Mouse (Mus musculus): ENCODE data around the gene Sh3pxd2b. TPM values are rescaled to one million over a fixed set of nuclear protein-coding genes. Genes with fewer than 3 reads are reported as not detected.
"Not testable (repeated sequence)": the region's sequence is repeated elsewhere in the genome, so short reads cannot be mapped to it uniquely, and the experiment has no call there.

Gene Sh3pxd2b
- polyA plus RNA-seq (2014; fragmentation: Nextera tagmentation; extraction: Ambion mirVana): 23.7 TPM in 2 replicates

- ATAC-seq (ENCODE audit: insufficient read depth, low FRiP score, low TSS enrichment) (peak; percentile 71), DNase-seq (ENCODE audit: low spot score) (peak; percentile 73)
- peaks cover 13% of the 10 kb centered on the region; the same call in 1 of the 2 replicates for H3K4me1 ChIP-seq (ENCODE audit: control insufficient read depth, insufficient read depth, low read length)
- peak within 1 kb of the TSS; percentile 62 for H3K4me2 ChIP-seq (ENCODE audit: low read depth)
- peak within 1 kb of the TSS; percentile 89 for H3K4me3 ChIP-seq (ENCODE audit: low read depth, low read length)
- 1% methylated on average over 65 of the region's 86 CpGs for WGBS
- no peaks in the 10 kb centered on the region; the same call in 1 of the 2 replicates for H3K36me3 ChIP-seq (ENCODE audit: control insufficient read depth, insufficient read depth, low read length)
- no peaks in the 10 kb centered on the region for H3K9me3 ChIP-seq (ENCODE audit: control insufficient read depth, low read length)
- no peaks in the 10 kb centered on the region for H3K27me3 ChIP-seq (ENCODE audit: control insufficient read depth, insufficient read depth, low read length)
- H3K9ac ChIP-seq (ENCODE audit: low read length): peak within 1 kb of the TSS; percentile 97
- peak within 1 kb of the TSS; percentile 88 for H3K27ac ChIP-seq (ENCODE audit: low read depth, low read length)
Observed at GRCm38 (mm10) chr11:32347607-32348432, at the start of gene Sh3pxd2b. Sh3pxd2b (plus strand) TSS chr11:32347820.

GRCm38 (mm10) chr11:32297866-32298531, 49.6 kb upstream of the Sh3pxd2b start:
- Histone ChIP-seq H3K27me3 (ENCODE audit: control insufficient read depth, insufficient read depth, low read length) (no peaks in the 10 kb centered on the region), H3K4me3 (ENCODE audit: low read depth, low read length) (no peak overlapping the region), H3K9me3 (ENCODE audit: control insufficient read depth, low read length) (no peaks in the 10 kb centered on the region), H3K9ac (ENCODE audit: low read length) (no peak overlapping the region), H3K4me1 (ENCODE audit: control insufficient read depth, insufficient read depth, low read length) (no peaks in the 10 kb centered on the region), H3K36me3 (ENCODE audit: control insufficient read depth, insufficient read depth, low read length) (no peaks in the 10 kb centered on the region), H3K27ac (ENCODE audit: low read depth, low read length) (no peak overlapping the region), H3K4me2 (ENCODE audit: low read depth) (no peak overlapping the region)
- DNase-seq (ENCODE audit: low spot score) (no peak), ATAC-seq (ENCODE audit: insufficient read depth, low FRiP score, low TSS enrichment) (no peak)
- WGBS: 89% methylated on average over 1 of the region's 1 CpGs

DNA sequence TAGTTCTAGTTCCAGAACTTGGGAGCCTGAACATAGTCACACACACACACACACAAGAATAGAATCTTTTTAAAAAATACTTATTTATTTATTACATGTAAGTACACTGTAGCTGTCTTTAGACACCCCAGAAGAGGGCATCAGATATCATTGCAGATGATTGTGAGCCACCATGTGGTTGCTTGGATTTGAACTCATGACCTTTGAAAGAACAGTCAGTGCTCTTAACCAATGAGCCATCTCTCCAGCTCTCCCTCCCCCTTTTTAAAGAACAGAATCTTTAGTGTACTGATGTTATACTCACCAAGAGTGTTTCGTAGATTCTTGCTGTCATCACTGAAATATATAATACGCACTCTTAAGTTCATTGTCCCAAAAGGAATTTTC, 49.1 kb upstream of the Sh3pxd2b start:
- no peak for ATAC-seq (ENCODE audit: insufficient read depth, low FRiP score, low TSS enrichment)

DNA sequence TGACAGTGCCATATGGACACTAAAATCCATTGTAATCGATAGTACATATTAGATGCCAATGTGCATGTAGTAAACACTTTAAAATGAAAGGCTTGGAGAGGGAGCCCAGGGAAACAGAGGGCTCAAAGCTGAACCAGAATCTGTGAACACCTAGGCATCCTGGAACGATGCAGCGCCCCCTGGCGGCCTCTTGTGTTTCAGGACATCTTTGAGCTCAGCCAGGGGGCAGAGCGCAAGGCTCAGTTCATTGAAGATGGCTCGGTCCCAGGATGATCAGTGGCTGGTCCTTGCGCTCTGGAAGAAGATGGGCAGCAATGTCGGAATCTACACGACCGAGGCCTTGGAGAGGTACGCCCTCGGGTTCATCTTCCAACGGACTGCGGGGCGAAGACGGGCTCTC, 47.8 kb upstream of the Sh3pxd2b start, which contains the start of gene Hbq1a:
Hbq1a (plus strand) TSS at position 205 of the 400 bp plus-strand sequence.
- H3K36me3 ChIP-seq (ENCODE audit: control insufficient read depth, insufficient read depth, low read length); H3K27me3 ChIP-seq (ENCODE audit: control insufficient read depth, insufficient read depth, low read length); H3K9ac ChIP-seq (ENCODE audit: low read length); H3K27ac ChIP-seq (ENCODE audit: low read depth, low read length); H3K4me3 ChIP-seq (ENCODE audit: low read depth, low read length); H3K4me1 ChIP-seq (ENCODE audit: control insufficient read depth, insufficient read depth, low read length); H3K9me3 ChIP-seq (ENCODE audit: control insufficient read depth, low read length): not testable (repeated sequence)
- H3K4me2 ChIP-seq (ENCODE audit: low read depth): peak within 1 kb of the TSS; percentile 27; the same call in 1 of the 2 replicates
- WGBS: 5% methylated on average over 16 of the region's 16 CpGs
- ATAC-seq (ENCODE audit: insufficient read depth, low FRiP score, low TSS enrichment) (peak; percentile 48; the same call in 1 of the 2 replicates), DNase-seq (ENCODE audit: low spot score) (peak; percentile 64)

More for the DNA sequence above, 49.1 kb upstream of the Sh3pxd2b start:
- no peak overlapping the region for H3K4me3 ChIP-seq (ENCODE audit: low read depth, low read length)
- no peaks in the 10 kb centered on the region for H3K9me3 ChIP-seq (ENCODE audit: control insufficient read depth, low read length)
- no peaks in the 10 kb centered on the region for H3K36me3 ChIP-seq (ENCODE audit: control insufficient read depth, insufficient read depth, low read length)
- no peak overlapping the region for H3K27ac ChIP-seq (ENCODE audit: low read depth, low read length)
- H3K4me1 ChIP-seq (ENCODE audit: control insufficient read depth, insufficient read depth, low read length): no peaks in the 10 kb centered on the region
- no peak for DNase-seq (ENCODE audit: low spot score)
- no peak overlapping the region for H3K9ac ChIP-seq (ENCODE audit: low read length)
- no peaks in the 10 kb centered on the region for H3K27me3 ChIP-seq (ENCODE audit: control insufficient read depth, insufficient read depth, low read length)
- H3K4me2 ChIP-seq (ENCODE audit: low read depth): no peak overlapping the region
- 93% methylated on average over 2 of the region's 2 CpGs for WGBS

DNA sequence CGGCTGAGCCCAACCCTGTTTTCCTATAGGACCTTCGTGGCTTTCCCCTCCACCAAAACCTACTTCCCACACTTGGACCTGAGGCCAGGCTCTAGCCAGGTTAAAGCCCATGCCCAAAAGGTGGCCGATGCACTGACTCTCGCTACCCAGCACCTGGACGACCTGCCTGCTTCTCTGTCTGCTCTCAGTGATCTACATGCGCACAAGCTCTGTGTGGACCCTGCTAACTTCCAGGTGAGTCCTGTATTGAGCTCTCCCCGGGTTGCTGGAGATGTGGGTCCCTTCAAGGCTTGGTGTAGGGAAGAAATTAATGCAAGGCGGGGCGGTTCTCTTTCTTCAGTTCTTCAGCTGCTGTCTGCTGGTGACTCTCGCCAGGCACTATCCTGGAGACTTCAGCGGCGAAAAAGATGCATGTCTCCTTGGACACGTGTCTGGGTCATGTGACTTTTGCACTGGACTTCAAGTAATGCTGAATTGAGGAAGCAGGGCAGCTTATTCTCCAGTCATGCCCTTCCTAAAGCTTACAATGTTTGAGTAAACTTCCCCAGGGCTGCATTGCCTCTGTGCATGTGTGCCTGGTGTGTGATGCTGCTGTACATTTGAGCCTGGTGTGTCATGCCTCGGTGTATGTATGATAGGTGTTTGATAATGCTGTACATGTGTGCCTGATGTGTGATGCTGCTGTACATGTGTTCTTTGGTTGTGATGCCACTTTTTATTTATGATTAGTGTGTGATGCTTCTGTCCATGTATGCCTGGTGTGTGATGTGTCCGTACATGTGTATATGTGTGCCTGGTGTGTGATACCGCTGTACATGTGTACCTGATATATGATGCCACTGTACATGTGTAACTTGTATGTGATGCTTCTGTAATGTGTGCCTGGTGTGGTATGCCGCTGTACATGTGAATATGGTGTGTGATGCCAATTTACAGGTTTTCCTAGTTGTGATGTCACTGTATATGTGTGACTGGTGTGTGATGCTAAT, 47.0 kb upstream of the Sh3pxd2b start:
- Histone ChIP-seq H3K36me3 (ENCODE audit: control insufficient read depth, insufficient read depth, low read length) (no peaks in the 10 kb centered on the region), H3K4me2 (ENCODE audit: low read depth) (peak overlapping the region; percentile 27; the same call in 1 of the 2 replicates), H3K9me3 (ENCODE audit: control insufficient read depth, low read length) (no peaks in the 10 kb centered on the region), H3K27ac (ENCODE audit: low read depth, low read length) (no peak overlapping the region), H3K9ac (ENCODE audit: low read length) (no peak overlapping the region), H3K4me1 (ENCODE audit: control insufficient read depth, insufficient read depth, low read length) (no peaks in the 10 kb centered on the region), H3K4me3 (ENCODE audit: low read depth, low read length) (no peak overlapping the region), H3K27me3 (ENCODE audit: control insufficient read depth, insufficient read depth, low read length) (no peaks in the 10 kb centered on the region)
- 56% methylated on average over 14 of the region's 17 CpGs for WGBS
- DNase-seq (ENCODE audit: low spot score): no peak
- ATAC-seq (ENCODE audit: insufficient read depth, low FRiP score, low TSS enrichment): no peak

- Histone ChIP-seq H3K9ac (ENCODE audit: low read length) (no peak overlapping the region), H3K27ac (ENCODE audit: low read depth, low read length) (no peak overlapping the region), H3K4me3 (ENCODE audit: low read depth, low read length) (no peak overlapping the region), H3K4me2 (ENCODE audit: low read depth) (no peak overlapping the region), H3K36me3 (ENCODE audit: control insufficient read depth, insufficient read depth, low read length) (no peaks in the 10 kb centered on the region), H3K9me3 (ENCODE audit: control insufficient read depth, low read length) (no peaks in the 10 kb centered on the region), H3K4me1 (ENCODE audit: control insufficient read depth, insufficient read depth, low read length) (no peaks in the 10 kb centered on the region), H3K27me3 (ENCODE audit: control insufficient read depth, insufficient read depth, low read length) (no peaks in the 10 kb centered on the region)
- no peak for DNase-seq (ENCODE audit: low spot score)
- ATAC-seq (ENCODE audit: insufficient read depth, low FRiP score, low TSS enrichment): no peak
- 68% methylated on average over 1 of the region's 1 CpGs for whole genome bisulfite sequencing
Observed at GRCm38 (mm10) chr11:32301506-32301905, 46.1 kb upstream of the Sh3pxd2b start.

GRCm38 (mm10) chr11:32302824-32303419, 44.7 kb upstream of the Sh3pxd2b start:
- ATAC-seq (ENCODE audit: insufficient read depth, low FRiP score, low TSS enrichment): no peak
- no peaks in the 10 kb centered on the region for H3K36me3 ChIP-seq (ENCODE audit: control insufficient read depth, insufficient read depth, low read length)
- no peak overlapping the region for H3K9ac ChIP-seq (ENCODE audit: low read length)
- no peaks in the 10 kb centered on the region for H3K27me3 ChIP-seq (ENCODE audit: control insufficient read depth, insufficient read depth, low read length)
- no peaks in the 10 kb centered on the region for H3K4me1 ChIP-seq (ENCODE audit: control insufficient read depth, insufficient read depth, low read length)
- no peak for DNase-seq (ENCODE audit: low spot score)
- no peak overlapping the region for H3K4me2 ChIP-seq (ENCODE audit: low read depth)
- no peak overlapping the region for H3K4me3 ChIP-seq (ENCODE audit: low read depth, low read length)
- H3K9me3 ChIP-seq (ENCODE audit: control insufficient read depth, low read length): no peaks in the 10 kb centered on the region
- no peak overlapping the region for H3K27ac ChIP-seq (ENCODE audit: low read depth, low read length)
- WGBS: 49% methylated on average over 2 of the region's 2 CpGs

DNA sequence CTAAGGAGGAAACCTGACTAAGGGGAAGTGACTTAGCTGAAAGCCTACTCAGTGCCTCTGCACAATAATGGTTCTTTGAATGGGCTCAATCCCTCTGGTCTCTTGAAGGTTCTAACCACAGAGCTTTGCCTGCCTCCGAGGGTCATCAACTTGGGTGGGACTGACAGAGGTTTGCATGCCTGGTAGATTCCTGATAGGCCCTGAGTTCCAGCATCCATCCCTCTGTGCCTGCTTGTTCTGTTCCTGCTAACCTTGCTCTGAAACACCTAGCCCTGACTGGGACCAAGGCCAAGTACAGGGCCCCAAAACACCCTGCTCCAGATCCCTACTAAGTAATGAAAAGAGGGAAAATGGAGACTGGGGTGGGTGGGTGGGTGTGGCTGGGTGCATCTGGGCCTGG, 44.2 kb upstream of the Sh3pxd2b start:
- H3K4me2 ChIP-seq (ENCODE audit: low read depth): no peak overlapping the region
- no peaks in the 10 kb centered on the region for H3K4me1 ChIP-seq (ENCODE audit: control insufficient read depth, insufficient read depth, low read length)
- no peak overlapping the region for H3K27ac ChIP-seq (ENCODE audit: low read depth, low read length)
- WGBS: 95% methylated on average over 1 of the region's 1 CpGs
- H3K36me3 ChIP-seq (ENCODE audit: control insufficient read depth, insufficient read depth, low read length): no peaks in the 10 kb centered on the region
- no peaks in the 10 kb centered on the region for H3K27me3 ChIP-seq (ENCODE audit: control insufficient read depth, insufficient read depth, low read length)
- DNase-seq (ENCODE audit: low spot score): no peak
- H3K9me3 ChIP-seq (ENCODE audit: control insufficient read depth, low read length): no peaks in the 10 kb centered on the region
- ATAC-seq (ENCODE audit: insufficient read depth, low FRiP score, low TSS enrichment): no peak
- H3K9ac ChIP-seq (ENCODE audit: low read length): no peak overlapping the region
- no peak overlapping the region for H3K4me3 ChIP-seq (ENCODE audit: low read depth, low read length)

All from neural tube, embryonic 11.5 days (tissue).